Mouse (Mus musculus): ENCODE data around the gene Adam1b.

DNA sequence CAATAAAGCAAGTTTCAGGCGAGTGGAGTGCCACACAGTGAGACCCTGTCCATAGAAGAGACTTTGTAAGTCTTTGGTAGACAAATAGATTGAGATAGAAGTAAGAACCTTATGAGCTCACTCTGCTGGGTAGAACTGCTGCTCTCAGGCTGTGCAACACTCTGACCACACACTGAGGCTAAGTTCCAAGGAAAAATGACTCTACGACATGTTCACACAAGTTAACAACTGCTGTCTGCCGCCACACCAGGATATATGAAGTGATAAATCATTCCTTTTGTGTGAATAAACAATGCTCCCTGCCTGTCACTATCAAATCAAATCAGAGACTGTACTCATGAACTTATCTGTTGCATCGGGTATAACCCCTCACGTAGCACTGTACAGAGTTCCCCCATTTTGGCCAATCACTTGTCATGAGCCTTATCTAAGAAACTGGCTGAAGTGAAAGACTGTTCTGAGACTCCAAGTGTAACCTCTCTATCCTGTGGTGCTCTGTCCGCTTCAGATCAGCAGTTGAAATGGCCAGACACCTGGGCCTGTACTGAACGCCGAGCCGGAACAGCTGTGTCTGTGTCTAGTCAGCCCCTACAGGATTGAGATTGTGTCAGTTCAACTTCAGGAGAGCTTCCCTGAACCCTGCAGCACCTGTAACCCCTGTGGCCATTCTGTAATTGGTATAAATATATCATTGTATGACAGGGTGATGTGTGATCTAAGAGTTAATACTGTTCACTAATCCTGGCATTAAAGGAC is 47.5 kb downstream of the Adam1b start:
- no peak for TF ChIP-seq GATA1 (IDR thresholded peaks at IDR 0.05; ENCODE audit: low read length)
- TF ChIP-seq TAL1 (IDR thresholded peaks at IDR 0.05; ENCODE audit: low read length) = no peak

All from erythroblast, embryonic 14.5 days (primary cell).